Mouse (Mus musculus) mesoderm, embryonic 11.5 days (tissue): ENCODE data around the gene Ascc2.

Experiments used
- DNase-seq: peaks from one replicate; pipeline ENCODE4 v3.0.0-alpha.2; 2012; ENCODE audit warnings: low read depth, low spot score

Gene Ascc2

DNA sequence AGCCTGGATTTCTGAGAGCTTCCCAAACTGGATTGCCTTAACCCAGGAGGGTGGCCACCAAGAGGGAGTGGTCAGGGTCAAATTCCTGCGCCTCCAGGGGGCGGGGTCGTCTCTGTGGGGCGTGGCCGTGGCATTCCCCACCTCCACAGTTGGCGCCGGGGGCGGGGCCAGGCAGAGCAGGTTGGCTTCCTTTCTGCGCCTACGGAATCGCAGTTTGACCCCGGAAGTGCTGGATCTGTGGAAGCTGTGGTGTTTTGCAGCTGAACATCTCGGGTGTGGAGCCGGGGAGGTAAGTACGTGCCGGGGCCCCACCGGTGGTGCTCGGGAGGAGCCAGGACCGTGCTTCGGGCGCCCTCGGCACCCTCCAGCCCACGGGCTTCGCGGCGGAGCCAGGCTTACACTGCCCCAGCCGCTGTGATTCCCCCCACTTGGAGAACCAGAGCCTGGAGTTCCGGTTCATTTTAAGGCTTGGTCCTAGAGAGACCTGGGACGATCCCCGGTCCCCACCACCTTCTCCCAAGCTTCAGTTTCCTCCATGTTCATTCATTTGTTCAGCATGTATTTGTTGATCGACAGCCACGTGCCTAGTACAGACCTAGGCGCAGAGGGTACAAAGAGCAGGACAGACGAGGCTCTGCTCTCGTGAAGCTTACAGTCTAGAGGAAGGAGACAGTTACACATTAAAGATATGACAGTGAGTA is at the start of gene Ascc2:
TSS of gene Ascc2 (plus strand) at position 214 of the 701 bp plus-strand sequence.
- DNase-seq, result peak; percentile 94

DNA sequence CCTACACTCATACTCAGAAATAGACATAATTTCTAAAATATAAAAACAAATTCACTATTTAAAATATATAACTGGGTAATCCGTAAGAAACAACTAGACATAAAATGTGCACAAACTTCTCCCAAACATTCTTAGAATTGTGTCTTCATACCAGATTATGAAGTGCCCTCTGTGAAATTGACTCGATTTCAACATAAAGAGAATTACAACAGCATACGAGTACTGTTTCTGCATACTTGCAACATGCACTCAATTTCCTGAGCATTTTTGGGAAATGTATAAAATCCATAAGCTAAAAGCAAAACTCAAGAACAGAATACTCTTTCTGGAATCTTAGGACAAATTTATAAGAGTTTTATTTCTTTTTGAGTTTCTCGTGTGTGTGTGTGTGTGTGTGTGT is 45.7 kb upstream of the Ascc2 start:
- no peak for DNase-seq

DNA sequence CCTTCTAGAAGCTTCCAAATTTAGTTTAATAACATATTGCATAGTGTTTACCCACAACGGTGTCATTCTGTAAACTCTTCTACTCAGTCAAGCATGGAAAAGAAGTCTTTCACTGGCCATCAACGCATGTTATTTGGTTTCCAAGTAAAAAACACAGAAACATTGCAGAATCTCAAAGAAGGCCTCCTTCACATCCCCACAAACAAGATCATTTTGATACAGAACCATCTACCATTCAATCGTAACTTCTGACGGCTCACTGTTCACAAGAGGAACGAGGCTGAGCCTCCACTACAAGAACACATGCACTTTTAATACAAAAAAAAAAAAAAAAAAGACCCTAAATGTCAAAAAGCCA is 44.1 kb upstream of the Ascc2 start:
- no peak for DNase-seq

DNA sequence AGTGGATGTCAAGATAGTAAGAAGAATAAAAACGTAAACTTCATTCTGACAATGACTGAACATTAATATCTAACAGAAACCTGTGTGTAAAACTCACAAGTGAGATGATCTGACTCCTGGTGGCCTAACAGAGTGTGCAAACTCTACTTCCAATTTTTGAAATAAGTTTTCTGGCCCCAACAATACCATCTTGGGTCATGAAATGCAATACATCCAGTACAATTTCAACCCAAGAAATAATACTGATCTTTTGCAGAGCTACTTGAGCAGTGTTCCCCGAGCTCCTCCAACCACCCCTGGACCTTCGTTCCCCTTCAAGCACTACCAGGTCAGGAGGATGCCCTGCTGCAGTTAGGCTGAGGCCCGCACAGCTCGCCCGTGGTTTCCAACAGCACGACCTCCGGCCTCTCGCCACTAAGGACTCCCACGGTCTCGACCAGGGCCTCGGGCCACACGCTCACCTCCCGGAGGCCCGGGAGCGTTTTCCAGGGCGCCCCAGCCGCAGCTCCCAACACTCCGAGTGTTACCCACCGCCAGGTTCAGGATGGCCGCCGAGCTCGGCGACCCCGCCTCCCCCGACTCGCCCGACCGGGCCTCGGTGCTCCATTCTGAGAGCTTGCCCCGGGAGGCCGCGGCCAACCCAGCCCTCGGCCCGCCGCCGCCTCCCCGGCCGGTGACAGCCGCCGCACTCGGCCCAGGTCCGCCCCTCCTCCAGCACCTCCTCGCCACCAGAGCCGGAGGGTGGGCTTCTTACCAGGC is 43.5 kb upstream of the Ascc2 start:
- DNase-seq, result peak; percentile 27

DNA sequence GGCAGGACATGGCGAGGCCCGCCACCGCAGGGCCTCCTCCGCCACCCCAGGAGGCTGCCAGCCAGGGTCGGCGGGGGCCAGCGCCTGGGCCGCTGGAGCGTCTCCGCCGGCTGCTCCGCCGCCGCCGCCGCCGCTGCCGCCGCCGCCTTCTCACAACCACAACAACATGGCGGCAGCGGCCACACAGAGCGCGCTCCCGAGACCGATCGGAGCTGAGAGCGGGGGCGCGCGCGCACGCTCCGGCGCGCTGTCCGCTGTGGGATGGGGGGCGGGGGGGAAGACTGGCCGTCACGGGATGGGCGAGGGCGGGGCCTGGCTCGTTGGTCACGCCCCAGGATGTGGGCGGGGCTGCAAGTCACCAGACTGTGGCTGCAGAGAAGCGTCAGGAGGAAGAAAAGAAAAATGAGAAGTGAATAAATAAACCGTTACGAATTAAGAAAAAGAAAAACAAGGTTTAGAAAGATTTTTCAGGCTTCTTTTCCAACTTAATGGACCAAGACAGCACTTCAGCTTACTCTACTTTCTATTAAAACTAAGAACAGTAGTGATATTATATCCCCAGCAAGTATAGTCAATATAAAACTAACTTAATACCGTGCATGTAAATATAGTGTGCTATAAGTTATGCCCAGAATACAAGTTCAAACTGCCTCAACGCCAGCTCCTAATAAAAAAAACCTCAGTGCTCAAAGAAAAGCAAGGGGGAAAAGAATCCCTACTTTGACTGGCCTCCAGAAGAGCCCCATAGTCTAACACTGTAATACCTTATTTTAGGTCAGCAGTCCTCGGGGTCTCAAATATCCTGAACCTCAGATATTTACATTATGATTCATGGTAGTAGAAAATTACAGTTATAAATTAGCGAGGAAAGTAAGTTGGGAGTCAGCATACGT is 42.7 kb upstream of the Ascc2 start, which contains the start of gene Mtmr3:
TSS of gene Mtmr3 (minus strand) at position 256 of the 893 bp plus-strand sequence.
- DNase-seq, result peak; percentile 97

DNA sequence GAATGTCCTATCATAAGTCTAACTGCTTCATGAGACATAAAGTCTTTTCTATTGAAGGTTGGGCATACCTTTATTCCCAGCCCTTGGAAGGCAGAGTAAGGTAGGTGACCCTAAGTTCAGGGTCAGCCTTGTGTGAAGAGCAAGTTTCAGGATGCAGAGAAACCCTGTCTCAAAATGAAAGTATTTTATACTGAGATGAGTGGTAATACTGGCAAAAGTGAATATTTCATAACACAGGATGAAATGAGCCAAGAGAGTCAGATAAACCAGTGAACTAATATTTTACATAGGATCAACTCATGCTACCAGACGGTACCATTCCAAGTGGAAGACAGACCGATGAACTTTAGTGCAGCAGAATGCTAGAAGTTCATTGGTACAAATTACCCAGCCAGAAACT is 39.1 kb upstream of the Ascc2 start:
- DNase-seq, result no peak

DNA sequence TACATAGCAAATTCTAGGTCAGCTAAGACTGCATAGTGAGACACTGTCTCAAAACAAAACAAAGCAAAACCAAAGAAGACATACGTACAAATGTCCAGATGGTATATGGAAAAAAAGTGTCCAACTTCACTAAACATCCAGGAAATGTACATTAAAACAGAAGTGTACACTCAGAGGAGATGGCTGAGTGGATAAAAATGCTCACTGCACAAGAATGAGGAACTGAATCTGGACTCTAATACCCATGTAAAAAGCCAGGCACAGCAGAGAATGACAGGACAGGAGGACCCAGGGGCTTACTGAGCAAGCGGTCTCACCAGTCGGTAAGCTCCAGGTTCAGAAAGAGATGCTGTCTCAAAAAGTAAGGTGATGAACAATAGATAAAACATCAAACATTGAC is 37.6 kb upstream of the Ascc2 start:
- DNase-seq, result no peak

DNA sequence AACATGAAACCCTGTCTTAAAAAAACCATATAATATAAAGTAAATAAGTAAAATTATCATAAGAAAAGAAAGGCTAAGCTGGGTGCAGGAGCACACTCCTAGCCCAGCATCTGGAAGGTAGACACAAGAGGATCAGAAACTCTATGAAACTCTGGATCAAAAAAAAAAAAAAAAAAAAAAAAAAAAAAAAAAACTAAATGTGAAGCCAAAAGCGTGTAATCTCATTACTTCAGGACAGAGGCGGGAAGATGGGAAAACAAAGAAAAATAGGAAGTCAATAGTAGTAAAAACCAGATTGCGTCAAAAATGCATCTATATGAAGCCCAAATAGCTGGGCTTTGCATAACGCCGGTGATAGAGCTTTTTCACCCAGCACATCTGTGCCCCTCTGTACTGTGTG is 35.7 kb upstream of the Ascc2 start:
- no peak for DNase-seq

DNA sequence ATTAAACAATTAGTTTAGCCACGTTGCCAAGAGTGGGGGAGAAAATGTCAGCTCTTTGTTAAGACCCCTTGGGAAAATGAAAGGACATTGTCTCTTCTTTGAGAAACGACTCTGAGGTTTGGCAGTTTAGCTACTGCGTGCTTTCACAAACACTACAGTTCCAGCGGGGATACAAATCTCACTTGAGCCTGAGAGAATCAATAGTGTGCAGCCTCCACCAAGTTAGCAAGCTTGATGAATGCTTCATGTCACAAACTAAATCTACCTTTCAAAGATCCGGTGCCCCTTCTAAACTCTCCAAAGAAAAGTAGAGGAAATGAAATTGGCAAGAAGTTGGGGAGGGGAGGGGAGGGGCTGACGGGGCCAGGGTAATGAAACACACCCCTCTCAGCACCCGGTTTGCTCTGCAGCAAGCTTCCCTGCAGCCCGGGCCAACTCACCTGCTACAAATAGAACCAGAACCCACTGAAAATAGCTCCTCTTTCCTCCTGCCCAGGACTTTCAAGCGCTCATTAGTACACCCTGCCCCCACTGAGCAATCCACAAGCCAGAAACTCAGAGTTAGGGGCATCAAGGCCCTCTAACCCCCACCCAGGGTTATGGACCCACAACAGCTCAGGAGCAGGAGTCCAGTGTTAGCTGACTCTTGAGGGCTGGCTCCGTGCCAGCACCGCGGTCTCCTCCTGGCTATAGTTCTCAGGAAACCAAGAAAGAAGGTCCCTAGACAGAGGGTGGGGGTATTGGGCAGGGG is 34.7 kb upstream of the Ascc2 start:
- no peak for DNase-seq

DNA sequence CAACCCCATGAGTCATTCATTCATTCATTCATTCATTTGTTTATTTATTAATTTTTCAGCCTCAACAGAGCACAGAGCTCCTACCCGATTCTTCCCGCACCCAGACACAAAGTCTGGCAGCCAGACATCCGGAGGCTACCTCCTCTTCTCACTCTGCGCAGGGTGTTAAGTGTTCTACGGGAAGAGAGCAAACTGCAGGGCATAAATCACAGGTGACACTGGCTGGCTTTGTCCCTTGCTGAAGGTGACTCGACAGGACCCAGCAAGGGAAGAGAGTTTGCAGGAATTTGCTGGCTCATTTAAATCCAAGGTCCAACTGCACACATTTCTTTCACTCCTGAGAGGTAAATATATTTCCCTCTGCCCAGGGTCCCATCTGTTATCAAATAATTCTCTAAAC is 33.1 kb upstream of the Ascc2 start:
- DNase-seq, result peak; percentile 72

DNA sequence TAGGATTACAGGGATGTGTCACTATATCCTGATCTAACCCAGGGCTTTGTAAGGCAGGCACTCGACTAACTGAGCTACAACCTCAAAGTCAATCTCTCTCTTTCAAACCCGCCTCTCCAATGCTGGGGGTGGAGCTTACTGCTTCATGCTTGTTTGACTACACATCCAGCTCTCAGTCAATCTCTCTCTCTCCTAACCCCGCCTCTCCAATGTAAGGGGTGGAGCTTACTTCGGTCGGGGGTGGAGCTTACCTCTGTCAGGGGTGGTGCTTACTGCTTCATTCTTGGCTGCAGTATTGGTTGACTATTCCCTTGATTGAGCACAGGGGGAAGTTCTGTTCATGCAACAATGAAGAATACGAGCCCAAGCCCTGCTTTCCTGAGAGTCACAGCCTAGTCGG is 32.1 kb upstream of the Ascc2 start:
- peak; percentile 18 for DNase-seq

DNA sequence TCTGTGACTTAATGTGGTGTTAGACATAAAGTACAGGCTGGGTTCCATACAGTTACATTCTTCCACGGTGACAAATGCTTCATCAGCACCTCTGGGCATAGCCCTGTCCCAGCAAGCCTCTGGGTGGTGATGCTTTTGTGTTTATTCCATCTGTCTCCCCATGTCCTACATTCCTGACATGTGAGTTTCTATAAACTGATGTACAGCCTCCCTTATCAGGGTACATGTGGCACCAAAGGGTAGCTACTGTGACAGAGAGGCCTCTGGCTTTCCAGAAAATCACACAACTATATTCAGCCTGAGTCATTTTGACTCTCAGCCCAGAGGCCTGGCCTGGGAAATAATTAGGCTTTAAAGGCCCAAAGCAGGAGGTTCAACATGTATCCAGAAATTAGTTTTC is 31.0 kb upstream of the Ascc2 start:
- DNase-seq, result no peak

DNA sequence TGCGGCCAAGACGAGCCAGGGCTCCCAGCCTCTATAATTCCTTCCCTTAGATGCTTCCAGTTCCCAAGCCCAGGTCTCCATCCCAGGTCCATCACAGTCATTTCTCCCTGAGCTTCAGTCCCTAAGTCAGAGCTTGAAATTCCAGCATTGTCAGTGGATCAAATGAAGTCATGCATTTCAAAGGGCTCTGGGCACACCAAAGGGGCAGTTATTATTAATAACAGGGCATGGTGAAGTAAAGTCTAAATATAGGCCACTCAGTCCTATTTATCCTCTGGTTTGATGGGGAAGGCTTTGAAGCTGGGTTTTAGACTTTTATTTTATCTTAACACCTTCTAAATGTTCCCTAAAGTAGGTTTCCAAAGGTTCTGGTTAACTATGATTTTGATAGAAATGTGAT is 25.6 kb upstream of the Ascc2 start:
- no peak for DNase-seq

DNA sequence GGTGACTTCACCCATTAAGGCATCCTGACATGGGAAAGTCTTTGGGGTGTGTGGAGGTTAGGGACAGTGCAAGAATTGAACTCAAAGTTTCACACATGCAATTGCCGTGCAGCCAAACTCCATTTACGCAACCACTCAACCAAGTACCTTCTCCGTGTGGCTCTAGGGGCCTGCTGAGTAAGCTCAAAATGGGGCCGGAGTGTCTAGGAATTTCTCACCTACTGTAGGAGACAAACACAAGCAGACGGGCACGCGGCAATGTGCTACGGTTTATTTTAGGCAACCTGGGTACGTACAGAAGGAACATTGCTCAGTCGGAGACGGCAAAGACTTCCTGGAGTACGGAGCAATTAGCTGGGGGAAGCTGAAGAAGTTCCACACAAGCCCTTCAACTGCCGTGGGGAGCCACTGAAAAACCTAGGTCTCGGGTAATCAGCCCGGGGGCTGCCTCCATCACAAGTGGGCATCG is 17.5 kb upstream of the Ascc2 start, which contains the start of gene Gm11032:
TSS of gene Gm11032 (plus strand) at position 51 of the 469 bp plus-strand sequence.
- no peak for DNase-seq

DNA sequence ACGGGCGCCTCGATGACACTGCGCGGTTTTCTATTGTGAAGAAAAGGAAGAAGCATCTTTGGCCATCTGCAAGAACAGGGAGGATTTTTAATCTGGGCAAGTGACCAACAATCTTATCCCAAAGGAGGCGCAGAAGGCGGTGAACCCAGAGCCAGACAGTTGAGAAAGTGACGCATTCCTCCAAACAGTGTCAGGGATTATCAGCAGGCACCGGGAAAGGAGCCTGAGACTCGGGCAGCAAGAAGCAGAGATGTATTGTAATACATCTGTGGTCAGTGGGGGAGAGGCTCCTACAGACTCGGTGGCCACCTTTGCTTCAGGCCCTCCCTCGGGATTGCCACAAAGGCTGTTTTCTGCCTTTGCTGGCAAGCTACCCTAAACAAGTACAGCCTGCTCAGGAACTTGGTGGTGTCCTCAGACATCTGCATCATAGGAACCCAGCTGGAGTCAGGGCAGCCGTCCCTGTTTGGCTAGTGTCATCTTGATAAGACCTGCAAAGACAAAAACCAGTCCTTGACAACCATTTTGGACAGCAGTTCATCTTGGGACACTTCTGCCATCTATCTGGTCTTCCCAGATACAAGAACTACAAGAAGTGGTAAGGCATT is 16.9 kb upstream of the Ascc2 start:
- no peak for DNase-seq

DNA sequence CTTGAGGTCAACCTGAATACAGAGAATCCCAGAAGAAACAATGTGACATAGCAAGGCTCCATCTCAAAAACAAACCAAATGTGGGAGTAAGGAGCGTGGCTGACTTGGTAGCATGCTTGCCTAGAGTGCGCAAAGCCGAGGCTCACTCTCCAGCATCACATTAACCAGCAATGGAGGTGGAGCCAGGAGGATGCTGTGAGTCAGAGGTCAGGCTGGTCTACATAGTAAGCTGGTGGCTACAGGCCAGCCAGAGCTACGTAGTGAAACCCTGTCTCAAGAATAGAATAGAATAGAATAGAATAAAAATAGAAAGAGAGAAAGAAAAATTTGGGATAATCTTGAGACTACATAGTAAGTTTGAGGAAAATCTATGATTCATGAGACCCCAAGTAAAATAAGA is 15.7 kb upstream of the Ascc2 start:
- no peak for DNase-seq

DNA sequence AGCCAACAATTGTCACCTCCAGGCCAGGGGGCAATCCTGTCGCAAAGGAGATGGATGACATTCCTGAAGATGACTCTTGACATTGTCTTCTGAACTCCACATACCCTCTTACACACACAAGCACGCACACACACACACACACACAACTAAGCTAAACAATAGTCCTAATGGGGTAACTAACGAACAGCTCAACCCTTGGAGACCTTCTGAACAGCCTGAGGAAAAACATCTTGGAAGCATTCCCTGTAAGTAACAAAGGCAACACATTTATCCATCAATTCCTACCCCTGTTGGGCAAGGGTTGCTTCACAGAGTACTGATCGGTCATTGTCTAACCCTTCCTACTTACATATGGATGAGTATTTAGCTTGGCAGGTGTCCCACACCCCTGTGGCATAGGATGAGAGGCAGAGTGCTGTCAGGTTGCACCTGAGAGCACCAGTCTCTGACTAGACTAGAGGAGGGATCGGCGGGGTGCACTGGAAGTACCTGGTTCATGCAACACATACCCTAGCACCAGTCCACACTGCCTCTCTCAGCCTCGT is 15.0 kb upstream of the Ascc2 start:
- DNase-seq, result no peak

DNA sequence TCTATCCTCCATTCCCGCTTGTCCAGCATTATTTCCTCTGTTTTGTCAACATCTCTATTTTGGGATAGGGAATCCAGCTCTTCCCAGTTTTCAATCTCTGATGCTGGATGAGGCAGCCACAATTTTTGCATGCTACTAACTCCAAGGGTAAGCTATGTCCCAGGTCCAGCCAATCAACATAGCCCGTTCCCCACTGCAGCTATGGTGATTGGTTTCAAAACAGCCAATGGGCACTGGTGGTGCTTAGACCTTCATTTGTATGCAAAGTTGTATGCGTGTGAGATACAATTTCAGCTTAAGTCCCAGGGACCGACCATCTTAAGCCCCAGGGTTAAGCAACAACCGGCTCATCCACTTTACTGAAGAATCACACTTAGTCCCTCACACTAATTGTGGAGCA is 14.6 kb upstream of the Ascc2 start:
- no peak for DNase-seq

DNA sequence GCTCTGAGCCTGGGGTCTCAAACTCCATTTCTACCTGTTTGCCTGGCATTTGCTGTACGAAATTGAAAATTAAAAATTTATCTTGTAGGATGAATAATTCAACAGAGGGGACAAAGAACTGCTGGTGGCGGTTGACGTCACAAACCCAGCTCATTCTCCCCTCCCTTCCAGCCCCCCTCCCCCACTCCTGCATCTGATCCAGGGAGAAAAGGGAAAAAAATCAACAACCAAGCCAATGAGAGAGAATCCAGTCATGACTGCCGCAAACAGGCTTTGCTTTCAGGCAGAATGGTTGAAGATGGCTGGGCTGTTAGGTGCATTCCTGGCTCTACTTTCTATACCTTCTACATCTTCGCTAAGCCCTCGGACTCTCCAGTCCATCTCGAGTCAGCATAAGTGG is 11.6 kb upstream of the Ascc2 start:
- no peak for DNase-seq

DNA sequence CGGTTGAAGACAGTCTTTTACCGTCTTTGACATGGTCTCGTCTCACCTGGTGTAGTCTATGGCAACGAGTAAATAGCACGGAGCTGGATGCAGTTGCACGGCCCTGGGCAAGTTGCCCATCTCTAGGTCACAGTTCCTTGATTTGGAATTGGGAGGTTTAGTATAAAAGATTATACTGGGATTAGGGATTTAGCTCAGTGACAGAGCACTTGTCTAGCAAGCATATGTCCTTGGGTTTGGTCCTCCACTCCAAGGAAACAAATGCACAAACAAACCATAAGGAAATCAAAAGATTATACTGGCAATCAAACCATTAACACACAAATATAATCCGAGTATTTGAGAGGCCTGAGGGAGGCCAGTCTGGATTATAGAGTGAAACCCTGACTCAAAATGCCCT is 9.9 kb upstream of the Ascc2 start:
- no peak for DNase-seq

DNA sequence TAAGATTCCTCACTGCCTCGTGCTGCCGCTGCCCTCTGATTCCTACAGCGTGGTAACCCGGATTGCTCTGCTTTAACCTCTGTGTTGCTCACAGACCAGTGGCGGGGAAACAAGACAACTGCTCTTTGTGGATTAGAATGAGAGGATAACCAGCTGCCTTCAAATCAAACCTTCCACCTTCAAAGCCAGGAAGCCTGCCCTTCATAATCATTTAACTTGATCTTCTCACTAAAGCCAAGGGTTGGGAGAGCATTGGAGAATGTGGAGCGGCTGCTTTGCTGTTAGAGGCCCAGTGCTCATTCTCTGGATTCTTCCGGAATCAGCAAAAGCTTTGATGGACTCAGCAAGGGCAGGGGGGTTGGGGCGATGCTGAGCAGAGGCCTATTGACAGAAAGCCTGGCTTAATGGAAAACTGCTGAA is 7.7 kb upstream of the Ascc2 start:
- DNase-seq, result no peak
